Mouse (Mus musculus) C2C12 (cell line): ENCODE results near the gene Tmc5.

Experiments
- CTCF ChIP-seq: IDR thresholded peaks from one replicate; pipeline ENCODE4 v1.5.1; 2011; ENCODE audit not compliant: control insufficient read depth, insufficient read depth, insufficient read length
- USF1 ChIP-seq: IDR thresholded peaks from one replicate; pipeline ENCODE4 v1.6.1; 2011; ENCODE audit warnings: low read depth, mild to moderate bottlenecking, control low read depth, moderate library complexity

GRCm38 (mm10) chr7:118688199-118688598 is 91.1 kb downstream of the Tmc5 start:
- TF ChIP-seq CTCF (no peak), USF1 (no peak)
